Mouse (Mus musculus): ENCODE measurements around the gene Samd3. TPM values are rescaled to one million over a fixed set of nuclear protein-coding genes. Genes with fewer than 3 reads are reported as not detected.

Gene Samd3
- polyA plus RNA-seq, 1 experiment from 2014 or later, result 3.2 TPM

Other genes with a start within 250 kb of the Samd3 start
- 1.2 and 2.3 TPM in 2 replicates for gene Gm9767, start 151.5 kb upstream of the Samd3 start, polyA plus RNA-seq (2015; fragmentation: Nextera tagmentation; extraction: Ambion mirVana)
- 34.3 and 35.2 TPM in 2 replicates for gene Tmem200a, start 150.7 kb upstream of the Samd3 start, polyA plus RNA-seq (2015; fragmentation: Nextera tagmentation; extraction: Ambion mirVana)
- 35.4 and 38.7 TPM in 2 replicates for gene L3mbtl3, start 146.3 kb downstream of the Samd3 start, polyA plus RNA-seq (2015; fragmentation: Nextera tagmentation; extraction: Ambion mirVana)

Measured in midbrain, embryonic 16.5 days (tissue).